Mouse (Mus musculus): ENCODE data around the gene Relch. TPM values are rescaled to one million over a fixed set of nuclear protein-coding genes. Genes with fewer than 3 reads are reported as not detected.

The Relch gene
- total RNA-seq (2023) = 10 to 100 TPM; 66.8 to 70.7 TPM

GRCm38 (mm10) chr1:105663171-105663961, at the start of gene Relch, which contains the start of gene Pign:
Gene Relch (plus strand): TSS chr1:105663861.
Gene Pign (minus strand): TSS chr1:105663677.

DNA sequence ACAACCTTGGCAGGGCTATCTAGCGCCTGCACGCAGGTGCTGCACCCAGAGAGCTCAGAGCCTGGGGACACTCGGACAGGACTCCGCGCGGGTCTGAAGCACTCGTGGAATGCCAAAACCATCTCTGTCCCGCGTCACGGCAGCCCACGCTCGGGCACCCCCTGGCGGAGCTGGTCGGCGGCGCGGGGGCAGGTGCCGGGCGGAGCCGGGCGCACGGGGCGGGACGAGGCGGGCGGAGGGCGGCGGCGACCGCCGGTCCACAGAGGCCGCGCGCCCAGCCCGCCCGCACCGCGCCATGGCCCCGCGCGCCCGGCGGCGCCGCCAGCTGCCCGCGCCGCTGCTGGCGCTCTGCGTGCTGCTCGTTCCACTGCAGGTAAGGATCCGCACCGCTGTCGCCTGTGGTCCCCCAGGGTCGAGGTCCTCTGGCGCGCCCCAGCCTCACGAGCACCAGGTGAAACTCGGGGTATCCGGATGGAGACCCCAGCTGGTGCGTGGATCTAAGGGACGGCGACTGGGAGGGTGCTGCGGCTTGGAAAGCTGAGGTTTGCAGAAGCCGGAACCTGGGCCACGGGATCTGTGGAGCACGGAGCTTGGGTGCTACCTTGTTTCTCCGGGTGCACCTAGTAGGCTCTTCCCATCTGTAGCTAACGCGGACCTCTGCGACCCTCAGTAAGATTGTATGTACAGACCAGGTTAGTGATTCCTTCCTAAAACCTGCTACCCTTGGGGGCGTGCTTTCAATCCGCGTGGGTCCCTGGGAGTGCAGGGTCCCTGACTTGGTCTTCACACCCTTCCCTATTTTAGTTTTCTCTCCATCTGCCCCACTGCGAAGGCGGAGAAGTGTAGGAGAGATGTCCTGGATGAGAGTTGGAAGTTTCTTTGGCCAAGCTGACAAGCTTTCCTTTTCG, 117.0 kb downstream of the Relch start, which contains the start of gene Tnfrsf11a:
TSS of gene Tnfrsf11a (plus strand) at position 262 of the 908 bp plus-strand sequence.

Other genes with a start within 250 kb of the Relch start
- gene Pign, start 184 bp upstream of the Relch start, total RNA-seq (2023) = 10 to 100 TPM; 31.9 to 36.0 TPM
- gene Tnfrsf11a, start 116.9 kb downstream of the Relch start, total RNA-seq (2023) = 1 to 10 TPM; 2.0 to 3.5 TPM